Mouse (Mus musculus): ENCODE results near the gene Zc2hc1c.
"Not testable (repeated sequence)": the region's sequence is repeated elsewhere in the genome, so short reads cannot be mapped to it uniquely, and the experiment has no call there.

The Zc2hc1c gene

DNA sequence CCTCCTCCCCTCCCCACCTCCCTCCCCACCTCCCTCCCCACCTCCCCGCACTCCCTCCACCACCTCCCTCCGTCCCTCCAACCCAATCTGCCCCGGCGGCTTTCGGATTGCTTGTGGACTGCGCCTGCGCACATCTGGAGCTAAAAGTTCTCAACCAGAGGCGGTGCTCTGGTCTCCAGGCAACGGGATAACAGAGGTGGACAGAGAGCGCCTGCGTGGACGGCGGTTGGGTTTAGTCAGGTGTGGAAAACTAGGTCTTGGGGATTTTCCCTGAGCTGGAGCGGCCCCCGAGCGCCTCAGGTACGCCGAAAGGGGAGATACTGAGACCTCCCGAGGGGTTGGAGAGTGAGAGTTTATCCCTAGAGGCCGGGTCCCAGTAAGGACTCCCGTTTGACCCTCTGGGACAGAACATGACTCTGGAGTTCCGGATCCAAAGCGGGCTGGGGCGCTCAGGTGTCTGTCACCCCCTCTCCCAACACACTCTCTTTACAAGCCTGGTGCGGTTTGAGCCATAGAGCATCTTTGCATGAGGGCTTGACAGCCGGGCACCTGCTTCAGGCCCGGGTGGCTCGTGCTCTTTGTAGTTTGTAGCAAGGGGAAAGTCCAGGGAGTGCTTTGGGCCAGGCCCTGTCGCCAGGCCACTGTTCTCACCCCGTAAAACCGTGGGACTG, at the start of gene Zc2hc1c:
Gene Zc2hc1c (plus strand): TSS at position 106 of the 671 bp plus-strand sequence.
- peak; percentile 74 to 87 for DNase-seq (ENCODE audit: low spot score in 2 of 2)

- DNase-seq (ENCODE audit: low spot score in 2 of 2): no peak
Measured at GRCm38 (mm10) chr12:85252083-85252482, 36.3 kb upstream of the Zc2hc1c start.

GRCm38 (mm10) chr12:85256074-85256751, 32.2 kb upstream of the Zc2hc1c start:
- no peak for DNase-seq (ENCODE audit: low spot score in 2 of 2)

- DNase-seq (ENCODE audit: low spot score in 2 of 2): no peak
Measured at GRCm38 (mm10) chr12:85257008-85257639, 31.3 kb upstream of the Zc2hc1c start.

- DNase-seq (ENCODE audit: low spot score in 2 of 2): no peak
Measured at GRCm38 (mm10) chr12:85262489-85262888, 25.9 kb upstream of the Zc2hc1c start.

GRCm38 (mm10) chr12:85263190-85263589, 25.2 kb upstream of the Zc2hc1c start:
- DNase-seq (ENCODE audit: low spot score in 2 of 2): no peak

GRCm38 (mm10) chr12:85264531-85264930, 23.9 kb upstream of the Zc2hc1c start:
- no peak for DNase-seq (ENCODE audit: low spot score in 2 of 2)

DNA sequence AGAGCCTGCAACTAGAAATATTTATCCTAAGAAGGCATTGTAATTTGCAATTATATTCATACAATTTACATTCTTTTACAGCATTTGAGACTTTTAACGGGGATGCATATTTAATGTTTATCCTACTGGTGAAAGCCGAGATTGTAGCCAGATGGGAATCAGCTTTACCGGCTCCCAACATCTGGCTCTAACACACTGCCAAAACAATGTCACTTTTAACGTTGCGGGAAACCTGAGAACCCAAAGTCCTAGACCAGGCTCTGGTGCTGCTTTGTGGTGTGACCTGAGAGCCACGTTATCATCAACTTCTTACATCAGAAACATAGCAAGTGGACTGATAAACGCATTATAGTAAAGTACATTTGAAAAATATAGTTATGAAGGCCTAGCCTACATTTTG, 23.5 kb upstream of the Zc2hc1c start:
- no peak for DNase-seq (ENCODE audit: low spot score in 2 of 2)

DNA sequence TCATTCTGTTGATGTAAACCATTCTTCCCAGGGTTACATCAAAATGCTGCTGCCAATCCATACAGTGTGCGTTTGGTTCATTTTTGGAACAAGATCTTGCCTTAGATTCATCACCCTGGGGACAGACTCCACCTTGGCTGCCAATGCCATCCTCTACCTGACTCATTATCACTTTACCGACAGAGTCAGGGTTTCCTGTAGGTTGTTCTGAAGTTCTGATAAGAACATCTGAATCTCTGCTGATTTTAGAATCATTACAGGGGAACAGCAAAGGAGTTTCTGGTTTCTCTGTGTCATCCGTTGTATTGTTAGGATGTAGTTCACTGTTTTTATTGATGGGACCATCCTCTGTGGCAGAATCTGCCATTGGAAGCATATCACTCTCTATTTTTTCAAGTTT, 22.1 kb upstream of the Zc2hc1c start:
- no peak for DNase-seq (ENCODE audit: low spot score in 2 of 2)

DNA sequence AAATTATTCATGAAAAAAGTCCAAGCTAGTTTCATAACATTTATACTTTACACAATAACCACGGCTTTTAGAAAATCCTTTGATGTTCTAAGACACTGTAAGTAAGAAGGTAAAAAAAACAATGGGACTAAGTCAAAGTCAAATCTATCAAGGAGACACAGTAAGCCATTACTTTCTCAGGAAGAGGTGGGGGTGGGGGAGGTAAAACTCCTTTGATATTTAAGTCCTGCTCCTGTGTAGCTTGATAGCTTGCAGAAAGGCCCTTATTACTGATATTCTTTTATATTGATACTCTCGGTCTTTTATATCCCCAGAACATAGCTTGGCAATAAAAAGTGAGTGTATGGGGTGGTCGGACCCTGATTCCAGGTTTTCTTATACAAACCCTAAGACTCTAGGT, 18.6 kb upstream of the Zc2hc1c start:
- DNase-seq (ENCODE audit: low spot score in 2 of 2): no peak

DNA sequence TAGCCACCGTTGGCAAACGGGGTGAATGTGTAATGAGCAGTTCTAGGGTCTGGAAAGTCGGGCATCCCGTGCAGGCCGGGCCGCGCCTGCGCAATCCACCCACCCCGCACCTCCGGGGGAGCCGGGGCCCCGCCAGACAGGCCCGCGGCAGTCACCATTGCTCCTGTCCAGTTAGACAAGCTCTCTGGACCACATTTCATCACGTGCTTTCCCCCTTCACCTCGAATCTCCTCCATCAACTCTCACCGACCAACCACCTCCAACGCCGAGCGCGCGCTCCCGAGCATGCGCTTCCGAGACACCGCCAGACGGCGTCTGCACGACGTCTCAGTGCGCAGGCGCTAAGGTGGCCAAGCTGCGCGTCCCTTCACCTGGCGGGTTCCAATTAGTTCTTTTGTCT, 18.1 kb upstream of the Zc2hc1c start, which contains the start of gene Mlh3:
Gene Mlh3 (minus strand): TSS at position 281 of the 400 bp plus-strand sequence.
- DNase-seq (ENCODE audit: low spot score in 2 of 2): peak; percentile 78 to 91

DNA sequence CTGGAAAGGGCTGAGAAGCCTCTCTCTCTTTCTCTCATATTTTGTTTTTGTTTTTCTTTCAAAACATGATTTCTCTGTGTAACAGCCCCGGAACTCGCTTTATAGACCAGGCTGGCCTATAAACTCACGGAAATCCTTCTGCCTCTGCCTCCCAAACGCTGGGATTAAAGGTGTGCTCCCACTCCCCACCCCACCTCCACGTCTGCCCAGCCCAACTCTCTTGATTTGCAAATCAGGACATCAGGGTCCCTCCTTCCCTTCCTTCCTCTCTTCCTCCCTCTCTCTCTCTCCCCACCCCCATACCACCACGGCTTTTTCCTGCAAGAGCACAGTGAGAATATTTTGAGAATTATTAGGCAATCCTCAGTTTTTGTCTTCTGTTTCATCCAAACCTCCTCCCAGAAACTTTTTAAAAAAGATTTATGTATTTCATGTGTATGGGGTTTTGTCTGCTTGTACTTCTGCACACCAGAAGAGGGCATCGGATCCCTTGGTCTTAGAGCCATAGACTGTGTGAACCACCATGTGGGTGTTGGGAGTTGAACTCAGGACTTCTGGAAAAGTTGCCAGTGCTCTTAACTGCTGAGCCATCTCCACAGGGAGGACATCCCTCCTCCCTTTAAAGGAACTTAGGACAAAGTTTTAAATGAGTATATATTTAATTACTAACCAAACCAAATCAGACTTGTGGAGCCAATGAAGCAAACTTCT, 17.1 kb upstream of the Zc2hc1c start:
- peak in 1 of 2 experiments; percentile 51 for DNase-seq (ENCODE audit: low spot score in 2 of 2)

- DNase-seq (ENCODE audit: low spot score in 2 of 2): no peak
Measured at GRCm38 (mm10) chr12:85271843-85272206, 16.6 kb upstream of the Zc2hc1c start.

GRCm38 (mm10) chr12:85273508-85273907, 14.9 kb upstream of the Zc2hc1c start:
- DNase-seq (ENCODE audit: low spot score in 2 of 2): no peak

GRCm38 (mm10) chr12:85276273-85276672, 12.1 kb upstream of the Zc2hc1c start:
- DNase-seq (ENCODE audit: low spot score in 2 of 2): no peak

- peak in 1 of 2 experiments; percentile 27 for DNase-seq (ENCODE audit: low spot score in 2 of 2)
Measured at GRCm38 (mm10) chr12:85278919-85279318, 9.5 kb upstream of the Zc2hc1c start.

GRCm38 (mm10) chr12:85279396-85280080, 8.9 kb upstream of the Zc2hc1c start:
- DNase-seq (ENCODE audit: low spot score in 2 of 2): no peak

DNA sequence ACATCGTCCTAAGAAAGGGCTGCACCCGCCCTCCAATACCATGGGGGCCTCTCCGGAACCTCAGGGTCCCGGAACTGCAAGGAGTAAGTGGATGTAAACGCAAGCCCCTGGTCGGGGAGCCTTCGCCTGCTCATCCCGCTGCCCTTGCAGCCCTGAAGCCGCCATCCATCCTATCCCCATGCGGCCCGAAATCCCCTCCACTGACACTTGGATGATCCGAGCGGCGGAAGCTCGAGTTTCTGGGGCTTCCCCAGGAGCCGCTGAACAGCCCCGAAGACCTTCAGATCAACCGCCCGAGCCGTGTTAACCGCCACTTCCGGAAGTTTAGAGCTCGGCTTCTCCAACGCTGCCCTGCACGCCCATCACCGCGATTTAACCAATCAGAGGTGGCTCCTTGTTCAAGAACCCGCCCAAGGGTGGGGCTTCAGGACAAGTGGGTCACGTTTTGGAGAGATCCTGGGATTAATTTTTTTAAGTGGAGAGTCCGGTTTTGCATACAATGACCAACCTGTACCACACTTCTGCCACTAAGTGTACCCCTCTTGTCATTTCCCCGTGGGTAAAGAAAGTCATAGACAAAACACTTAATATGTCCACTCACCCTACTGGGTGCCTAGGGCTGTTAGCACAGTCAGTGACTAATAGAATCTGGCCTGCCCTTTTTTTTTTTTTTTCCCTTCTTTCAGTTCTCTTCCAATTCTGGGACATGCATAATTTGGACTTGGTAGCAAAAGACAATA, 8.1 kb upstream of the Zc2hc1c start:
- DNase-seq (ENCODE audit: low spot score in 2 of 2): peak; percentile 97 to 98

DNA sequence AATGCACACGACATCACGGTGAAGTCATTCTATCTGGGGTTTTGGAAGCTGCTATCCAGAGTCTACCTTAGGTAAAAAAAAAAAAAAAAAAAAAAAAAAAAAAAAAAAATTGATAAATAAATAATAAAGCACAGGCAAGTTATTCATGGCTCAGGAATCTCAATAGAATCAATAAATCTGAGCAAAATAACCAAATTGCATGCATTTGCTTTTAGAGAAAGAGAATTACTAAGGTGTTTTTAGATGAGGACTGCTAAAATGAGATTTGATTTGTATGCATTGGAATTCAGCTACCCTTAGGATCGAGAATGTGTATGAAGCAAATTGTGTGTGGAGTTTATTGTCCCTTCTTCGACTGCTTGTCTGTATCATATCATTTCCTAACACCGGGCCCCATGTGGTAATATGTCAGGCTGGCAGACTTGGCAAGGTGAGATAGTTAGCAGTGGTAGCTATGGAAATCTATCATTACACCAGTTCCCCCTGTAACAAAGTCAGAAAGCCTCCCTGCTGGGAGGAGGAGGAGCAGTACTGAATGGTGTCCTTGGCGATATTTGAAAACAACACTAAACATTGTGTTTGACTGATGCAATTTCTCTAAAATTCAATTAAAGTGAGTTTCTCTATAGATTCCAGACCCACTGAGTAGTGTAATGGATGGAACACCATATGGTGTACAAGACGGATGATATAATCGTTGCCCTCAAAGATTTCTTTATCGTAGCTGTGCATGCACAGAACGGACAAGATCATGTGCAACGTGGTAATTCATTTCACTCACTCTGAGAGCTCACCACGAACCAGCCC, 7.3 kb upstream of the Zc2hc1c start:
- peak in 1 of 2 experiments; percentile 56 for DNase-seq (ENCODE audit: low spot score in 2 of 2)

GRCm38 (mm10) chr12:85281756-85282155, 6.6 kb upstream of the Zc2hc1c start:
- not testable (repeated sequence) for DNase-seq (ENCODE audit: low spot score in 2 of 2)

All from spleen, postnatal 4 days (tissue).